Mouse (Mus musculus): ENCODE measurements at regions not wholly inside any gene's neighbourhood (a gene's known extent, or its start where the extent isn't known, plus 50 kb on each side); places are given as distances from the start of the nearest gene placed in this dataset.

GRCm38 (mm10) chr2:92521527-92521926, 61.2 kb upstream of the Slc35c1 start:
- 88% methylated on average over 8 of the region's 8 CpGs for WGBS
- no peak overlapping the region for H3K27ac ChIP-seq (ENCODE audit: control insufficient read depth, insufficient read depth, low read length)
- H3K4me1 ChIP-seq (replicated peaks; ENCODE audit: control insufficient read depth, insufficient read depth, low read length), result no peaks in the 10 kb centered on the region

GRCm38 (mm10) chr2:92519396-92519795, 59.1 kb upstream of the Slc35c1 start:
- Histone ChIP-seq H3K27me3 (ENCODE audit: control insufficient read depth, insufficient read depth, low read length) (no peaks in the 10 kb centered on the region), H3K4me3 (ENCODE audit: control insufficient read depth, insufficient read depth, low read length) (no peak overlapping the region), H3K4me1 (replicated peaks; ENCODE audit: control insufficient read depth, insufficient read depth, low read length) (no peaks in the 10 kb centered on the region), H3K27ac (ENCODE audit: control insufficient read depth, insufficient read depth, low read length) (no peak overlapping the region), H3K36me3 (ENCODE audit: control insufficient read depth, insufficient read depth, low read length) (no peaks in the 10 kb centered on the region)
- TF ChIP-seq CTCF (IDR thresholded peaks at IDR 0.05; ENCODE audit: borderline replicate concordance, control insufficient read depth, extremely low read depth, insufficient read depth, low read length, poor library complexity) (no peak), POLR2A (IDR thresholded peaks at IDR 0.05; ENCODE audit: control insufficient read depth, extremely low read depth, insufficient read depth, low read length, poor library complexity) (no peak)
- WGBS, result 86% methylated on average over 8 of the region's 8 CpGs
- no peak for DNase-seq

More at GRCm38 (mm10) chr2:92521527-92521926, 61.2 kb upstream of the Slc35c1 start:
- Histone ChIP-seq H3K36me3 (ENCODE audit: control insufficient read depth, insufficient read depth, low read length) (no peaks in the 10 kb centered on the region), H3K27me3 (ENCODE audit: control insufficient read depth, insufficient read depth, low read length) (no peaks in the 10 kb centered on the region; the same call in 1 of the 2 replicates), H3K4me3 (ENCODE audit: control insufficient read depth, insufficient read depth, low read length) (no peak overlapping the region)
- DNase-seq, result no peak
- TF ChIP-seq CTCF (IDR thresholded peaks at IDR 0.05; ENCODE audit: borderline replicate concordance, control insufficient read depth, extremely low read depth, insufficient read depth, low read length, poor library complexity), result no peak
- TF ChIP-seq POLR2A (IDR thresholded peaks at IDR 0.05; ENCODE audit: control insufficient read depth, extremely low read depth, insufficient read depth, low read length, poor library complexity), result no peak

GRCm38 (mm10) chr2:92518891-92519290, 58.6 kb upstream of the Slc35c1 start:
- 92% methylated on average over 8 of the region's 8 CpGs for WGBS
- TF ChIP-seq CTCF (IDR thresholded peaks at IDR 0.05; ENCODE audit: borderline replicate concordance, control insufficient read depth, extremely low read depth, insufficient read depth, low read length, poor library complexity), result no peak
- TF ChIP-seq POLR2A (IDR thresholded peaks at IDR 0.05; ENCODE audit: control insufficient read depth, extremely low read depth, insufficient read depth, low read length, poor library complexity), result no peak
- H3K27me3 ChIP-seq (ENCODE audit: control insufficient read depth, insufficient read depth, low read length), result no peaks in the 10 kb centered on the region

GRCm38 (mm10) chr2:92514961-92515360, 54.6 kb upstream of the Slc35c1 start:
- TF ChIP-seq POLR2A (IDR thresholded peaks at IDR 0.05; ENCODE audit: control insufficient read depth, extremely low read depth, insufficient read depth, low read length, poor library complexity) (no peak), CTCF (IDR thresholded peaks at IDR 0.05; ENCODE audit: borderline replicate concordance, control insufficient read depth, extremely low read depth, insufficient read depth, low read length, poor library complexity) (no peak)
- no peaks in the 10 kb centered on the region for H3K4me1 ChIP-seq (replicated peaks; ENCODE audit: control insufficient read depth, insufficient read depth, low read length)
- WGBS, result 84% methylated on average over 6 of the region's 6 CpGs
- DNase-seq, result no peak
- no peaks in the 10 kb centered on the region for H3K27me3 ChIP-seq (ENCODE audit: control insufficient read depth, insufficient read depth, low read length)
- no peaks in the 10 kb centered on the region for H3K36me3 ChIP-seq (ENCODE audit: control insufficient read depth, insufficient read depth, low read length)
- no peak overlapping the region for H3K4me3 ChIP-seq (ENCODE audit: control insufficient read depth, insufficient read depth, low read length)
- no peak overlapping the region for H3K27ac ChIP-seq (ENCODE audit: control insufficient read depth, insufficient read depth, low read length)

More at GRCm38 (mm10) chr2:92518891-92519290, 58.6 kb upstream of the Slc35c1 start:
- Histone ChIP-seq H3K27ac (ENCODE audit: control insufficient read depth, insufficient read depth, low read length) (no peak overlapping the region), H3K36me3 (ENCODE audit: control insufficient read depth, insufficient read depth, low read length) (no peaks in the 10 kb centered on the region), H3K4me3 (ENCODE audit: control insufficient read depth, insufficient read depth, low read length) (no peak overlapping the region), H3K4me1 (replicated peaks; ENCODE audit: control insufficient read depth, insufficient read depth, low read length) (no peaks in the 10 kb centered on the region)
- DNase-seq, result no peak

- DNase-seq, result no peak
- TF ChIP-seq POLR2A (IDR thresholded peaks at IDR 0.05; ENCODE audit: control insufficient read depth, extremely low read depth, insufficient read depth, low read length, poor library complexity) (no peak), CTCF (IDR thresholded peaks at IDR 0.05; ENCODE audit: borderline replicate concordance, control insufficient read depth, extremely low read depth, insufficient read depth, low read length, poor library complexity) (no peak)
- H3K4me3 ChIP-seq (ENCODE audit: control insufficient read depth, insufficient read depth, low read length), result no peak overlapping the region
- no peaks in the 10 kb centered on the region for H3K4me1 ChIP-seq (replicated peaks; ENCODE audit: control insufficient read depth, insufficient read depth, low read length)
- 77% methylated on average over 6 of the region's 6 CpGs for WGBS
- H3K27ac ChIP-seq (ENCODE audit: control insufficient read depth, insufficient read depth, low read length), result no peak overlapping the region
- H3K27me3 ChIP-seq (ENCODE audit: control insufficient read depth, insufficient read depth, low read length), result no peaks in the 10 kb centered on the region
- H3K36me3 ChIP-seq (ENCODE audit: control insufficient read depth, insufficient read depth, low read length), result no peaks in the 10 kb centered on the region
These were observed 51.7 kb upstream of the Slc35c1 start for GRCm38 (mm10) chr2:92511771-92512744.
